Comparison of ENCODE assay signal across 17 mouse cellular contexts in genomic region chr2:119810890-119811289, GRCm38 (mm10). TPM values are rescaled to one million over a fixed set of nuclear protein-coding genes. Genes with fewer than 3 reads are reported as not detected.
DNase-seq lines count a peak whose midpoint lies in the region.
"Had no signal": no experiment of that assay in that cellular context is flagged by ENCODE, and none has a peak within 500 bp of the region (broad histone marks: within the 10 kb centered on the region; RNA-seq: fewer than 3 reads in every experiment).

No protein-coding gene starts in this region.

- intact Hi-C loops in left cerebral cortex, postnatal 25 days (cut with DNase I) = loop anchor here (5.0 kb wide), 1 partner anchor 69 kb away; the partner anchor contains the start of gene Itpka

- peak; percentile 20 for DNase-seq in cerebellum, adult 9-11 months
- no peak for DNase-seq in cerebellum, postnatal 14 days
- peak; percentile 7 for DNase-seq in layer of hippocampus, adult 11-12 months (ENCODE audit: low spot score)
- no peak for DNase-seq in layer of hippocampus, postnatal 14 days (ENCODE audit: low spot score in 2 of 2)
- peak; percentile 17 to 77 for DNase-seq in left cerebral cortex, postnatal 25 days (ENCODE audit: low spot score in 2 of 2)
- DNase-seq in left cerebral cortex, adult 8-10 months (ENCODE audit: low spot score in 2 of 2) = no peak
- peak; percentile 86 for DNase-seq in brain, adult 2 months (ENCODE audit: low read depth, low spot score)
- no peak for DNase-seq in T-cell, adult 2 months (ENCODE audit: low spot score)
- DNase-seq: adrenal gland, adult 2 months; adrenal gland, postnatal 14 days; B cell, adult 2 months; cerebellum, adult 11-12 months; cerebellum, postnatal 10 days; gastrocnemius, postnatal 25 days; heart, postnatal 14 days; heart, postnatal 4 days had no signal

RNA-seq across cellular contexts. Expression of gene Tyro3, which starts 13.4 kb away (rescaled TPM):
- total RNA-seq in layer of hippocampus, postnatal 14 days (2021) = 10 to 100 TPM; 61.3 to 62.1 TPM
- total RNA-seq in left cerebral cortex, postnatal 25 days (2021) = 100 to 1,000 TPM; 177 to 182 TPM
- 100 to 1,000 TPM; 180 to 223 (median 191) TPM for total RNA-seq in left cerebral cortex, adult 8-10 months (2022)

RNA-seq across cellular contexts. Expression of gene Rpap1, which starts 23.6 kb away (rescaled TPM):
- total RNA-seq in layer of hippocampus, postnatal 14 days (2021) = 10 to 100 TPM; 18.3 to 18.7 TPM
- total RNA-seq in left cerebral cortex, postnatal 25 days (2021) = 10 to 100 TPM; 17.7 to 20.2 TPM
- total RNA-seq in left cerebral cortex, adult 8-10 months (2022) = 10 to 100 TPM; 18.8 to 21.2 (median 20.4) TPM

RNA-seq across cellular contexts. Expression of gene Ltk, which starts 50.7 kb away (rescaled TPM):
- total RNA-seq in layer of hippocampus, postnatal 14 days (2021) = 10 to 100 TPM in 1 of 2 experiments, 1 to 10 TPM in 1; 6.0 to 10.5 TPM
- total RNA-seq in left cerebral cortex, postnatal 25 days (2021) = 10 to 100 TPM; 18.9 to 20.6 TPM
- total RNA-seq in left cerebral cortex, adult 8-10 months (2022) = 10 to 100 TPM; 19.7 to 23.2 (median 20.4) TPM
- total RNA-seq: gastrocnemius, adult 8-10 months; gastrocnemius, postnatal 25 days; heart, postnatal 14 days had no signal

Comparison
In these comparisons a context has a peak if more than half of its experiments do, and no peak if none do; other contexts are left out.
1. DNase-seq: peak in cerebellum, adult 9-11 months (single experiment), layer of hippocampus, adult 11-12 months (single experiment), left cerebral cortex, postnatal 25 days (2 of 2) and brain, adult 2 months (single experiment); none in cerebellum, postnatal 14 days (0 of 2), layer of hippocampus, postnatal 14 days (0 of 2), left cerebral cortex, adult 8-10 months (0 of 2) and T-cell, adult 2 months (single experiment).